ENCODE assay signal across 8 mouse cellular contexts in genomic region chrX:169972791-169973494, GRCm38 (mm10). TPM values are rescaled to one million over a fixed set of nuclear protein-coding genes. Genes with fewer than 3 reads are reported as not detected.
DNase-seq lines count a peak whose midpoint lies in the region; ATAC-seq and TF ChIP-seq lines count a peak whose summit lies in the region.
"Not testable (repeated sequence)": the region's sequence is repeated elsewhere in the genome, so short reads cannot be mapped to it uniquely, and the experiment has no call there.

No protein-coding gene starts in this region.

- WGBS in liver, postnatal 0 days (ENCODE audit: insufficient replicate concordance) = 60% methylated on average over 6 of the region's 6 CpGs

- not testable (repeated sequence) for H3K4me1 ChIP-seq in liver, postnatal 0 days (ENCODE audit: insufficient read depth)

- intact Hi-C loops in gastrocnemius, adult 2 months (cut with DNase I); heart, postnatal 25 days (cut with DNase I): not testable (repeated sequence)

- not testable (repeated sequence) for TF ChIP-seq CTCF in gastrocnemius, adult 2 months (IDR thresholded peaks at IDR 0.05); liver, postnatal 0 days (IDR thresholded peaks at IDR 0.05; ENCODE audit: low read depth)

- not testable (repeated sequence) for H3K9me3 ChIP-seq in liver, postnatal 0 days (ENCODE audit: low read length)

- not testable (repeated sequence) for H3K9ac ChIP-seq in liver, postnatal 0 days (replicated peaks)

- not testable (repeated sequence) for H3K4me3 ChIP-seq in gastrocnemius, adult 2 months; liver, postnatal 0 days (ENCODE audit: low read depth, low read length)

- ATAC-seq in liver, postnatal 0 days = not testable (repeated sequence)

- DNase-seq in Muller cell, postnatal 12 days (ENCODE audit: inconsistent ontology term) = peak; percentile 86
- peak; percentile 26 for DNase-seq in c-Kit-positive CD71-positive TER-119-positive erythroid progenitor cells, embryonic 14.5 days (ENCODE audit: low spot score)
- DNase-seq in gastrocnemius, adult 2 months = not testable (repeated sequence)
- DNase-seq in heart, postnatal 25 days (ENCODE audit: low spot score) = peak; percentile 6
- peak; percentile 37 for DNase-seq in kidney, postnatal 10 days
- DNase-seq in liver, postnatal 0 days = peak; percentile 18
- DNase-seq in naive thymus-derived CD4-positive, alpha-beta T cell, adult 2 months (ENCODE audit: low read depth) = peak; percentile 80
- DNase-seq in telencephalon, adult 2 months (ENCODE audit: low read depth, low spot score) = peak; percentile 29

- H3K27ac ChIP-seq in gastrocnemius, adult 2 months = peak overlapping the region; percentile 0; the same call in 1 of the 2 replicates
- H3K27ac ChIP-seq in liver, postnatal 0 days (ENCODE audit: low read depth) = not testable (repeated sequence)

- H3K4me2 ChIP-seq in liver, postnatal 0 days (ENCODE audit: low read depth, low read length) = not testable (repeated sequence)

- not testable (repeated sequence) for H3K36me3 ChIP-seq in liver, postnatal 0 days (replicated peaks; ENCODE audit: insufficient read depth, low read length)

- not testable (repeated sequence) for TF ChIP-seq EP300 in liver, postnatal 0 days (IDR thresholded peaks at IDR 0.05; ENCODE audit: low read depth)

- H3K27me3 ChIP-seq in liver, postnatal 0 days (ENCODE audit: insufficient read depth, low read length) = not testable (repeated sequence)

RNA-seq across cellular contexts. Expression of gene Gm21887, which starts 36.5 kb away (rescaled TPM):
- 10 to 100 TPM; 25.3 to 29.1 TPM for total RNA-seq in gastrocnemius, adult 2 months (2021)
- 10 to 100 TPM; 31.7 to 43.0 TPM for total RNA-seq in heart, postnatal 25 days (2021)
- polyA plus RNA-seq in liver, postnatal 0 days (2015; fragmentation: Nextera tagmentation; extraction: Ambion mirVana) = 64.4 and 87.0 TPM in 2 replicates
